Mouse (Mus musculus) intestine, postnatal 0 days (tissue): ENCODE measurements around the gene Mzf1. TPM values are rescaled to one million over a fixed set of nuclear protein-coding genes. Genes with fewer than 3 reads are reported as not detected.
"Not testable (repeated sequence)": the region's sequence is repeated elsewhere in the genome, so short reads cannot be mapped to it uniquely, and the experiment has no call there.

Experiments
- ATAC-seq: fragments of 200-750 bp; cut with Nextera tagmentation; 2 replicates; pipeline ENCODE4 v1.8.0; 2017; ENCODE audit warnings: mild to moderate bottlenecking, moderate TSS enrichment, moderate library complexity
- H3K27ac ChIP-seq: fragments of 300-500 bp; sonication (generic); 2 replicates; pipeline ENCODE4 v1.5.1; 2014; ENCODE audit warnings: mild to moderate bottlenecking, low read depth, low read length, moderate library complexity
- H3K27me3 ChIP-seq: fragments of 300-500 bp; sonication (generic); replicated peaks from 2 replicates; pipeline ENCODE4 v1.6.1; 2014; ENCODE audit warnings: low read length, mixed read lengths; ENCODE audit not compliant: control insufficient read depth, insufficient read depth
- H3K36me3 ChIP-seq: fragments of 300-500 bp; sonication (generic); 2 replicates; pipeline ENCODE4 v1.6.1; 2014; ENCODE audit warnings: mild to moderate bottlenecking, moderate library complexity; ENCODE audit not compliant: control insufficient read depth, insufficient read depth
- H3K4me1 ChIP-seq: fragments of 300-500 bp; sonication (generic); replicated peaks from 2 replicates; pipeline ENCODE4 v1.6.1; 2014; ENCODE audit warnings: antibody characterized with exemption, low read length, mixed read lengths; ENCODE audit not compliant: control insufficient read depth, insufficient read depth
- H3K4me2 ChIP-seq: fragments of 300-500 bp; sonication (generic); replicated peaks from 2 replicates; pipeline ENCODE4 v1.6.1; 2014; ENCODE audit warnings: low read depth, mild to moderate bottlenecking, moderate library complexity
- H3K4me3 ChIP-seq: fragments of 300-500 bp; sonication (generic); 2 replicates; pipeline ENCODE4 v1.5.1; 2014; ENCODE audit warnings: low read depth, low read length
- H3K9ac ChIP-seq: fragments of 300-500 bp; sonication (generic); 2 replicates; pipeline ENCODE4 v1.6.1; 2014; ENCODE audit warnings: mild to moderate bottlenecking, low read depth, low read length
- H3K9me3 ChIP-seq: fragments of 300-500 bp; sonication (generic); 2 replicates; pipeline ENCODE4 v1.6.1; 2016; ENCODE audit warnings: mixed run types; ENCODE audit not compliant: control insufficient read depth
- CTCF ChIP-seq: sonication (generic); IDR thresholded peaks from 2 replicates; pipeline ENCODE4 v1.5.1; 2016; ENCODE audit warnings: low read depth, mild to moderate bottlenecking, control low read depth, antibody characterized with exemption, moderate library complexity
- WGBS: fragments of 180-500 bp; shearing (Covaris S2); extraction: QIAGEN DNeasy Blood & Tissue Kit; methylation state at CpG from one replicate; pipeline ENCODE4 v1.1.7; 2014; 5-methylcytosine and 5-hydroxymethylcytosine counted together
- polyA plus RNA-seq: library from polyadenylated mRNA; unstranded; fragments of >200 nt; fragmentation: Nextera tagmentation; extraction: Ambion mirVana; gene quantifications from 2 replicates; pipeline ENCODE4 v1.2.1, GENCODE M21; 2015

The Mzf1 gene
- polyA plus RNA-seq = 0.83 and 1.1 TPM in 2 replicates

DNA sequence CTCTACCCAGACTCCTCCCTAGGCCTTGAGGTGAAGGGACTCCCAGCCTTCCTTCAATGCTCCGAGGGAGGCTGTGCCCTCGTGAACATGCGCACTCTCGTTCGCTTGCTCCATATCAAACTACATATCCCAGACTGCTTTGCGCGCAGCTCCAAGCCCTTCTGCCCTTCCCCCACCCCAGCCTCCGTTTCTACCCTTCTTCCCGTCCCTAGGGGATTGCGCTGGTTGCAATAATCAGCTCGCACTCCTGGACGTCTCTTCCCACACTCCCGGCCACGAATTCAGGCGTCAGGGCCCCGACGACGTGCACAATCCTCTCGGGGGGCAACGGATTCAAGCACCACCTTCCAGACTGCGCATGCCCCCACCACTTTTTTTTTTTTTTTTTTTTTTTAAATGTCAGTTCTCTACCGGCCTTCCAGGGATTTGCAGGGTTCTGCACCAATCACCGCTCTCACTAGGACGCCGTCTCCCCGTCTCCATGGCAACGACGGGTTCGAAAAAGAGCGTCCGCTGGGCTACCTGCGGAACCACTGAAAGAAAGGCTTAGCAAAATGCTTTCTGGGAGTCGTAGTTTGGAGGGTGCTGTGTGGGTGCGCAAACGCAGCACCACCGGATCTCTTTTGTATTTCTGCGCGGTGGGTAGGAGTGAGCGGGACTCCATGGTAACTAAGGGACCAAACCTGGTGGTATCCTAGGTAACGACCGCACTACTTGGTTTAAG is at the start of gene Mzf1:
Gene Mzf1 (minus strand): TSS at position 478 of the 724 bp plus-strand sequence.
- 1% methylated on average over 41 of the region's 41 CpGs for WGBS
- Histone ChIP-seq H3K9ac (peak within 1 kb of the TSS; percentile 57), H3K9me3 (no peaks in the 10 kb centered on the region), H3K4me3 (peak within 1 kb of the TSS; percentile 75), H3K4me2 (peak within 1 kb of the TSS; percentile 77), H3K36me3 (no peaks in the 10 kb centered on the region), H3K27me3 (no peaks in the 10 kb centered on the region), H3K4me1 (no peaks in the 10 kb centered on the region), H3K27ac (no peak within 1 kb of the TSS)
- no peak for TF ChIP-seq CTCF
- ATAC-seq = peak; percentile 95

DNA sequence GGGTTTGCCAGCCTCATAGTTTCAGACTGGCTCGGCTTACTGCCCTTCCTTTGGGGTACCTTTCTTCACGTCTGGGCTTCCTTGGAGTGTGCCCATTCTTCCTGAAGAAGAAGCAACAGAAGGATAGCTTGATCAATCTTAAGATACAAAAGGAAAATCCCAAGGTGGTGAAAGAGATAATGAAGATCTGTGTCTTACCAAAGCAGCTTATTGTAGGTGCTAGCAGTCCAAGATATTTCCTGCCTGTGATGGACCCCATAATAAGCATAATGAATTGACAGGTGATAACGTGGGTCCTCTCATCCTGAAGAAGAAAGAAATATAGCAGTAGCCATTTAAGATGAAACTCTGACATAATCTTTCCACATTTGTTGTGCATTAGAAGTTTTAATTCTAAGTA is 40.5 kb upstream of the Mzf1 start, which contains the start of gene Vmn1r85:
Gene Vmn1r85 (minus strand): TSS at position 101 of the 400 bp plus-strand sequence.
- ATAC-seq = no peak
- no peaks in the 10 kb centered on the region for H3K4me1 ChIP-seq
- 59% methylated on average over 3 of the region's 3 CpGs for WGBS

DNA sequence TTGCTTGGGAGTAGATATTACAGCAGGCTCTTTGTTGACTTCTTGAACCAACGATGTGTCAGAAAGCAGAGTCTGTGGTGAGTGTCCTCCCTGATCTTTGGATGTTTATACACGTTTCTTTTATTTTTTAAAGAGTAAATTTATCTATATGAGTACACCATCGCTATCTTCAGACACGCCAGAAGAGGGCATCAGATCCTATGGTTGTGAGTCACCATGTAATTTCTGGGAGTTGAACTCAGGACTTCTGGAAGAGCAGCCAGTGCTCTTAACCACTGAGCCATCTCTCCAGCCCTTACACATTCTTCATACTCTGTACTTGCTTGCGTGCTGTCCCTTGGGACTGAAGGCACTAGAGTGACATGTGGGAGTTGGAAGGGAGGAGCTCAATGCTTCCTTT is 17.7 kb upstream of the Mzf1 start:
- Histone ChIP-seq H3K27me3 (no peaks in the 10 kb centered on the region), H3K9ac (no peak overlapping the region)
- WGBS = 51% methylated on average over 5 of the region's 5 CpGs

More for the DNA sequence above, 40.5 kb upstream of the Mzf1 start, which contains the start of gene Vmn1r85:
- no peak within 1 kb of the TSS for H3K4me3 ChIP-seq
- H3K27me3 ChIP-seq = no peaks in the 10 kb centered on the region
- H3K4me2 ChIP-seq = no peak within 1 kb of the TSS
- no peak within 1 kb of the TSS for H3K27ac ChIP-seq
- no peaks in the 10 kb centered on the region for H3K36me3 ChIP-seq
- no peak for TF ChIP-seq CTCF
- H3K9ac ChIP-seq = no peak within 1 kb of the TSS
- no peaks in the 10 kb centered on the region for H3K9me3 ChIP-seq

DNA sequence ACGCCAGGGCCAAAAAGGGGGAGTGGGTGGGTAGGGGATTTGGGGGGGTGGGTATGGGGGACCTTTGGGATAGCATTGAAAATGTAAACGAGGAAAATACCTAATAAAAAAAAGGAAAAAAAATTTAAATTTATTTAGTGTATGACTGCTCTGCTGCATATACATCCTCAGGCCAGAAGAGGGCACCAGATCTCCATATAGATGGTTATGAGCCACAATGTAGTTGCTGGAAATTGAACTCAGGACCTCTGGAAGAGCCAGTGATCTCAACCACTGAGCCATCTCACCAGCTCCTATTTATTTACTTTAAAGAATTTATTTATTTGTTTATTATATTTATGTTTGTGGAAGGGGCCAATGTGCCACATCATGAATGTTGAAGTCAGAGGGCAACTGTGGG is 8.8 kb upstream of the Mzf1 start:
- not testable (repeated sequence) for H3K4me3 ChIP-seq, ATAC-seq, H3K9me3 ChIP-seq, H3K27me3 ChIP-seq, H3K9ac ChIP-seq, H3K36me3 ChIP-seq, H3K27ac ChIP-seq, H3K4me1 ChIP-seq, H3K4me2 ChIP-seq
- peak; percentile 59 for TF ChIP-seq CTCF
- 51% methylated on average over 2 of the region's 2 CpGs for WGBS

More for the DNA sequence above, 17.7 kb upstream of the Mzf1 start:
- no peaks in the 10 kb centered on the region for H3K4me1 ChIP-seq
- no peaks in the 10 kb centered on the region for H3K9me3 ChIP-seq
- no peak overlapping the region for H3K27ac ChIP-seq
- no peak overlapping the region for H3K4me3 ChIP-seq
- TF ChIP-seq CTCF = no peak
- no peak for ATAC-seq
- no peak overlapping the region for H3K4me2 ChIP-seq
- H3K36me3 ChIP-seq = no peaks in the 10 kb centered on the region

DNA sequence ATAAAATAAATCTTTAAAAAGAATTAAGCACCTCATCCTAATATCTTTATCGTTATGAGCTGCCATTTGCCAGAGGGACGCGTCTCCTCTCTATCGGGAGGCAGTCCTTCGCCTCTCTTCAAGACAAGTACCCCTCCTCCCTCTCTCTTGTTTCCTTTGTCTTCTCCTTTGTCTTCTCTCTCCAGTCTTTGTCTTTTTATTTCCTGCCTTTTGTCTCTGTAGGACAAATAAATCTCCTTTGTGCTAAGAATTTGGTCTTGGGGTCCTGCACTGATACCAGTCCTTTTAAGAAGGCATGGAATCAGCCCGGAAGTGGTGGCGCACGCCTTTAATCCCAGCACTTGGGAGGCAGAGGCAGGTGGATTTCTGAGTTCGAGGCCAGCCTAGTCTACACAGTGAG is 5.0 kb upstream of the Mzf1 start:
- no peaks in the 10 kb centered on the region for H3K27me3 ChIP-seq
- no peak overlapping the region for H3K9ac ChIP-seq
- H3K36me3 ChIP-seq = no peaks in the 10 kb centered on the region
- no peak overlapping the region for H3K4me3 ChIP-seq
- TF ChIP-seq CTCF = no peak
- 90% methylated on average over 9 of the region's 9 CpGs for WGBS
- no peaks in the 10 kb centered on the region for H3K9me3 ChIP-seq
- no peak overlapping the region for H3K4me2 ChIP-seq
- H3K27ac ChIP-seq = no peak overlapping the region
- no peaks in the 10 kb centered on the region for H3K4me1 ChIP-seq
- no peak for ATAC-seq

DNA sequence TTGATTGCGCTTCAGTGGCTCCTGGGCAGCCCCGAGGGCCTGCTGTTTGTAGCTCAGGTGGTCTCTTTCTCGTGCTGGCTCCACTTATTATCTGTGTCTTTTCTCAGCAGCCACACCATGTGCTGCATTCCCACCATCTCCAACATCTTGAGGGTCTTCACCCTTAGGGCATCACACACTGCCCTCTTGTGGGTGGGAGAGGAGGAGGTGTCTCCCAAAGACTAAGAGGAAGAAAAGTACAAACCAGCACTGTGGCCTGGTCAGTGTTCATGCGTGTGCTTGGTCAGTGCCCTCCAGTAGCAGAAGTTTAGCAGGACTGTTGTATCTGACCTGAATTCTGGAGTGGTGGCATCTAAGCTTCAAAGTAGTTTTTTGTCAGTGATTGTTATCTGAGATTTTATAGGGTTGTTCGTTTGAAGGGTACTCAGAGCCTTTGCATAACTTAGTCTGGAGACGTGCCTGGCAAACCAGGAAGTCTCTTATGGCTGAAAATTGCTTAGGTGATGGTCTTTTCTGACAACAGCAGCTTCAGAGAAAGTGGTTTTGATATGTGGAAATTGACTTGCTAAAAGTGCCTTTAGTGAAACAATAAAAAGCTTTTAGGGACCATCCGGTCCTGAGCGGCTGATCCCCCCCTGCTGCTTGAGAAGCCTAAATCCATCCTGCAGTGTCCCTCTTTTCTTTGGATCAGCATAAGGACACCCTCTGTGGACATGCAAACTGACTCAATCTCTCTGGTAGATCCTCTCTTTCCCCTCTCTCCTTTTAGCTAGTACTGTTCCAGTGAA is 2.5 kb upstream of the Mzf1 start:
- H3K9ac ChIP-seq = no peak overlapping the region
- H3K27me3 ChIP-seq = no peaks in the 10 kb centered on the region
- no peak overlapping the region for H3K4me3 ChIP-seq
- H3K4me1 ChIP-seq = no peaks in the 10 kb centered on the region
- no peak for ATAC-seq
- WGBS = 59% methylated on average over 8 of the region's 8 CpGs
- no peaks in the 10 kb centered on the region for H3K36me3 ChIP-seq
- no peak overlapping the region for H3K4me2 ChIP-seq
- no peaks in the 10 kb centered on the region for H3K9me3 ChIP-seq
- H3K27ac ChIP-seq = no peak overlapping the region
- 0 out of 2 replicates have a peak, but pooled peaks have one; percentile 34 for TF ChIP-seq CTCF
